Mouse (Mus musculus) brain, embryonic 14.5 days (tissue): Measurements from ENCODE around the gene Cox7a2l. TPM values are rescaled to one million over a fixed set of nuclear protein-coding genes. Genes with fewer than 3 reads are reported as not detected.

ENCODE experiments used
- DNase-seq: peaks from one replicate; pipeline ENCODE4 v3.0.0-alpha.2; 2011; ENCODE audit warnings: low read depth
- CTCF ChIP-seq: fragments of 200-500 bp; IDR thresholded peaks from 2 replicates; pipeline ENCODE4 v1.5.1; 2012; ENCODE audit warnings: inconsistent platforms, mild to moderate bottlenecking, moderate library complexity, borderline replicate concordance; ENCODE audit not compliant: insufficient read depth, insufficient read length; ENCODE audit errors: extremely low read depth
- POLR2A ChIP-seq: fragments of 200-500 bp; IDR thresholded peaks from 2 replicates; pipeline ENCODE4 v1.6.1; 2012; ENCODE audit warnings: mild to moderate bottlenecking, inconsistent platforms, borderline replicate concordance; ENCODE audit not compliant: poor library complexity, insufficient read depth, insufficient read length, severe bottlenecking; ENCODE audit errors: extremely low read depth
- polyA plus RNA-seq: library from polyadenylated mRNA; depleted of rRNA; stranded (reverse); fragments of >200 nt; gene quantifications from 2 replicates; pipeline ENCODE4 v1.2.3, GENCODE M21; 2012

Gene Cox7a2l
- polyA plus RNA-seq, 1 experiment = 257 TPM

- no peak for TF ChIP-seq CTCF
- no peak for DNase-seq
Measured at GRCm38 (mm10) chr17:83524753-83525152, 7.6 kb upstream of the Cox7a2l start.

GRCm38 (mm10) chr17:83522590-83523379 lies 5.7 kb upstream of the Cox7a2l start:
- TF ChIP-seq POLR2A (no peak), CTCF (no peak)
- no peak for DNase-seq

- TF ChIP-seq POLR2A (no peak), CTCF (no peak)
- no peak for DNase-seq
Measured at GRCm38 (mm10) chr17:83521881-83522280, 4.8 kb upstream of the Cox7a2l start.

GRCm38 (mm10) chr17:83514213-83514701 lies 2.9 kb downstream of the Cox7a2l start:
- TF ChIP-seq POLR2A (peak; percentile 31; the same call in 1 of the 2 replicates), CTCF (no peak)
- peak; percentile 98 for DNase-seq

- DNase-seq = no peak
- TF ChIP-seq CTCF (no peak), POLR2A (no peak)
Measured at GRCm38 (mm10) chr17:83513655-83514212, 3.4 kb downstream of the Cox7a2l start.

GRCm38 (mm10) chr17:83512130-83512529 lies 5.0 kb downstream of the Cox7a2l start:
- TF ChIP-seq POLR2A (no peak), CTCF (no peak)
- no peak for DNase-seq

- TF ChIP-seq POLR2A = no peak
- no peak for TF ChIP-seq CTCF
Measured at GRCm38 (mm10) chr17:83503693-83504092, 13.4 kb downstream of the Cox7a2l start.

GRCm38 (mm10) chr17:83499692-83500091 lies 17.4 kb downstream of the Cox7a2l start:
- no peak for TF ChIP-seq POLR2A
- no peak for TF ChIP-seq CTCF
- DNase-seq = no peak

More at GRCm38 (mm10) chr17:83503693-83504092, 13.4 kb downstream of the Cox7a2l start:
- no peak for DNase-seq

GRCm38 (mm10) chr17:83498889-83499288 lies 18.2 kb downstream of the Cox7a2l start:
- no peak for DNase-seq
- TF ChIP-seq POLR2A (no peak), CTCF (no peak)

GRCm38 (mm10) chr17:83487762-83488161 lies 29.4 kb downstream of the Cox7a2l start:
- TF ChIP-seq CTCF (no peak), POLR2A (no peak)
- peak; percentile 48 for DNase-seq

- TF ChIP-seq CTCF = no peak
- TF ChIP-seq POLR2A = no peak
- no peak for DNase-seq
Measured at GRCm38 (mm10) chr17:83483784-83484183, 33.3 kb downstream of the Cox7a2l start.
